Mouse (Mus musculus) kidney, postnatal 25 days (tissue): ENCODE measurements around the gene Kcnk4.
"Not testable (repeated sequence)": the region's sequence is repeated elsewhere in the genome, so short reads cannot be mapped to it uniquely, and the experiment has no call there.

ENCODE experiments used
- DNase-seq, 2 experiments: peaks; one replicate each; pipeline ENCODE4 v3.0.0; 2021; ENCODE audit warnings: mixed read lengths in 2 of 2

Kcnk4 gene

GRCm38 (mm10) chr19:6913991-6914390, 20.3 kb downstream of the Kcnk4 start:
- DNase-seq, result peak in 1 of 2 experiments; percentile 35

- DNase-seq, result peak in 1 of 2 experiments; percentile 16
These were observed 21.3 kb downstream of the Kcnk4 start for GRCm38 (mm10) chr19:6913036-6913435.

- DNase-seq, result peak in 1 of 2 experiments; percentile 45
These were observed 21.9 kb downstream of the Kcnk4 start for GRCm38 (mm10) chr19:6912205-6912970.

GRCm38 (mm10) chr19:6911101-6912074, 22.9 kb downstream of the Kcnk4 start:
- peak in 1 of 2 experiments; percentile 51 for DNase-seq

- DNase-seq, result peak; percentile 58 to 84
These were observed 24.0 kb downstream of the Kcnk4 start for GRCm38 (mm10) chr19:6910306-6910705.

GRCm38 (mm10) chr19:6909507-6910289, 24.6 kb downstream of the Kcnk4 start, which contains the start of the genes Trmt112 and Prdx5:
TSS of gene Trmt112 (plus strand) at chr19:6909698.
TSS of gene Prdx5 (minus strand) at chr19:6910106.
- peak; percentile 94 to 98 for DNase-seq

GRCm38 (mm10) chr19:6909021-6909420, 25.3 kb downstream of the Kcnk4 start:
- DNase-seq, result no peak

- peak in 1 of 2 experiments; percentile 58 for DNase-seq
These were observed 26.3 kb downstream of the Kcnk4 start for GRCm38 (mm10) chr19:6907811-6908540.

GRCm38 (mm10) chr19:6907094-6907493, 27.2 kb downstream of the Kcnk4 start:
- DNase-seq, result no peak

- peak; percentile 62 to 78 for DNase-seq
These were observed 28.1 kb downstream of the Kcnk4 start for GRCm38 (mm10) chr19:6906199-6906598.

- peak in 1 of 2 experiments; percentile 71 for DNase-seq
These were observed 28.7 kb downstream of the Kcnk4 start for GRCm38 (mm10) chr19:6905498-6906159.

GRCm38 (mm10) chr19:6904846-6905245, 29.5 kb downstream of the Kcnk4 start:
- DNase-seq, result peak; percentile 85 to 93

- DNase-seq, result peak; percentile 60 to 72
These were observed 31.3 kb downstream of the Kcnk4 start for GRCm38 (mm10) chr19:6903031-6903430.

GRCm38 (mm10) chr19:6899641-6900040, 34.7 kb downstream of the Kcnk4 start:
- DNase-seq, result peak in 1 of 2 experiments; percentile 24

- not testable (repeated sequence) for DNase-seq
These were observed 38.6 kb downstream of the Kcnk4 start for GRCm38 (mm10) chr19:6895608-6896305.

- no peak for DNase-seq
These were observed 40.4 kb downstream of the Kcnk4 start for GRCm38 (mm10) chr19:6893731-6894451.

- DNase-seq, result no peak
These were observed 41.8 kb downstream of the Kcnk4 start for GRCm38 (mm10) chr19:6892512-6892911.

GRCm38 (mm10) chr19:6877965-6878364, 56.4 kb downstream of the Kcnk4 start:
- DNase-seq, result no peak

- DNase-seq, result no peak
These were observed 57.5 kb downstream of the Kcnk4 start for GRCm38 (mm10) chr19:6876799-6877198.

GRCm38 (mm10) chr19:6875834-6876233, 58.5 kb downstream of the Kcnk4 start:
- DNase-seq, result no peak
